Mouse (Mus musculus) neural tube, embryonic 13.5 days (tissue): ENCODE measurements around the gene Slc7a8. TPM values are rescaled to one million over a fixed set of nuclear protein-coding genes. Genes with fewer than 3 reads are reported as not detected.
A peak's percentile ranks its signal among the peaks of the same experiment; 100 is the strongest.

Experiments used
- ATAC-seq: fragments of 200-750 bp; cut with Nextera tagmentation; 2 replicates; pipeline ENCODE4 v1.8.0; 2017; ENCODE audit warnings: low read depth, mild to moderate bottlenecking, moderate TSS enrichment, moderate library complexity
- H3K27ac ChIP-seq: fragments of 300-500 bp; sonication (generic); replicated peaks from 2 replicates; pipeline ENCODE4 v1.5.1; 2015; ENCODE audit warnings: moderate library complexity, mild to moderate bottlenecking, inconsistent platforms
- H3K27me3 ChIP-seq: fragments of 300-500 bp; sonication (generic); 2 replicates; pipeline ENCODE4 v1.6.1; 2015; ENCODE audit warnings: mild to moderate bottlenecking, inconsistent platforms
- H3K36me3 ChIP-seq: fragments of 300-500 bp; sonication (generic); 2 replicates; pipeline ENCODE4 v1.6.1; 2015; ENCODE audit warnings: mild to moderate bottlenecking, inconsistent platforms
- H3K4me1 ChIP-seq: fragments of 300-500 bp; sonication (generic); replicated peaks from 2 replicates; pipeline ENCODE4 v1.6.1; 2015; ENCODE audit warnings: inconsistent platforms
- H3K4me2 ChIP-seq: fragments of 300-500 bp; sonication (generic); 2 replicates; pipeline ENCODE4 v1.6.1; 2015; ENCODE audit warnings: inconsistent platforms, mild to moderate bottlenecking, moderate library complexity
- H3K4me3 ChIP-seq: fragments of 300-500 bp; sonication (generic); 2 replicates; pipeline ENCODE4 v1.5.1; 2015; ENCODE audit warnings: mild to moderate bottlenecking, inconsistent platforms
- H3K9ac ChIP-seq: fragments of 300-500 bp; sonication (generic); 2 replicates; pipeline ENCODE4 v1.6.1; 2015; ENCODE audit warnings: moderate library complexity, mild to moderate bottlenecking, inconsistent platforms
- H3K9me3 ChIP-seq: fragments of 300-500 bp; sonication (generic); 2 replicates; pipeline ENCODE4 v1.6.1; 2016; ENCODE audit warnings: inconsistent platforms
- WGBS: fragments of 180-500 bp; shearing (Covaris S2); methylation state at CpG from one replicate; pipeline ENCODE4 v1.1.7; 2015; 5-methylcytosine and 5-hydroxymethylcytosine counted together
- polyA plus RNA-seq: library from polyadenylated mRNA; unstranded; fragments of >200 nt; fragmentation: Nextera tagmentation; extraction: Ambion mirVana; gene quantifications from 2 replicates; pipeline ENCODE4 v1.2.1, GENCODE M21; 2015

The Slc7a8 gene
- polyA plus RNA-seq, 1 experiment from 2014 or later: 4.4 TPM

GRCm38 (mm10) chr14:54728823-54729653 lies 52.7 kb downstream of the Slc7a8 start:
- Histone ChIP-seq H3K36me3 (no peaks in the 10 kb centered on the region), H3K4me3 (no peak overlapping the region), H3K4me2 (no peak overlapping the region), H3K9me3 (no peaks in the 10 kb centered on the region), H3K27me3 (no peaks in the 10 kb centered on the region), H3K9ac (no peak overlapping the region), H3K4me1 (no peaks in the 10 kb centered on the region), H3K27ac (no peak overlapping the region)
- 79% methylated on average over 13 of the region's 13 CpGs for WGBS
- ATAC-seq: no peak

GRCm38 (mm10) chr14:54727565-54727964 lies 54.2 kb downstream of the Slc7a8 start:
- no peaks in the 10 kb centered on the region for H3K36me3 ChIP-seq
- 79% methylated on average over 5 of the region's 5 CpGs for WGBS

GRCm38 (mm10) chr14:54724049-54724448 lies 57.7 kb downstream of the Slc7a8 start:
- Histone ChIP-seq H3K4me2 (no peak overlapping the region), H3K9me3 (no peaks in the 10 kb centered on the region), H3K27me3 (no peaks in the 10 kb centered on the region), H3K9ac (no peak overlapping the region), H3K4me1 (no peaks in the 10 kb centered on the region), H3K4me3 (no peak overlapping the region), H3K36me3 (no peaks in the 10 kb centered on the region), H3K27ac (no peak overlapping the region)
- no peak for ATAC-seq
- WGBS: 85% methylated on average over 6 of the region's 6 CpGs

More at GRCm38 (mm10) chr14:54727565-54727964, 54.2 kb downstream of the Slc7a8 start:
- no peak overlapping the region for H3K27ac ChIP-seq
- no peaks in the 10 kb centered on the region for H3K9me3 ChIP-seq
- no peaks in the 10 kb centered on the region for H3K4me1 ChIP-seq
- no peak for ATAC-seq
- H3K4me2 ChIP-seq: no peak overlapping the region
- no peak overlapping the region for H3K9ac ChIP-seq
- no peaks in the 10 kb centered on the region for H3K27me3 ChIP-seq
- no peak overlapping the region for H3K4me3 ChIP-seq

- Histone ChIP-seq H3K4me1 (no peaks in the 10 kb centered on the region), H3K36me3 (no peaks in the 10 kb centered on the region), H3K4me3 (no peak overlapping the region), H3K9me3 (no peaks in the 10 kb centered on the region), H3K27me3 (no peaks in the 10 kb centered on the region), H3K27ac (no peak overlapping the region), H3K9ac (no peak overlapping the region), H3K4me2 (no peak overlapping the region)
- ATAC-seq: no peak
- WGBS: 82% methylated on average over 10 of the region's 10 CpGs
Observed at GRCm38 (mm10) chr14:54721711-54722110, 60.0 kb downstream of the Slc7a8 start.

- H3K4me1 ChIP-seq: no peaks in the 10 kb centered on the region
- ATAC-seq: no peak
- 96% methylated on average over 7 of the region's 7 CpGs for WGBS
- H3K27ac ChIP-seq: no peak overlapping the region
- no peak overlapping the region for H3K9ac ChIP-seq
- H3K9me3 ChIP-seq: no peaks in the 10 kb centered on the region
- no peaks in the 10 kb centered on the region for H3K27me3 ChIP-seq
- no peak overlapping the region for H3K4me3 ChIP-seq
- H3K36me3 ChIP-seq: no peaks in the 10 kb centered on the region
- H3K4me2 ChIP-seq: no peak overlapping the region
Observed at GRCm38 (mm10) chr14:54720654-54721350, 60.9 kb downstream of the Slc7a8 start.

GRCm38 (mm10) chr14:54720041-54720440 lies 61.7 kb downstream of the Slc7a8 start:
- no peak overlapping the region for H3K9ac ChIP-seq
- H3K9me3 ChIP-seq: no peaks in the 10 kb centered on the region
- peaks cover 4% of the 10 kb centered on the region for H3K4me1 ChIP-seq
- no peak overlapping the region for H3K4me2 ChIP-seq
- no peak overlapping the region for H3K27ac ChIP-seq
- no peak for ATAC-seq
- 89% methylated on average over 11 of the region's 11 CpGs for WGBS
- H3K4me3 ChIP-seq: no peak overlapping the region
- no peaks in the 10 kb centered on the region for H3K27me3 ChIP-seq
- H3K36me3 ChIP-seq: no peaks in the 10 kb centered on the region

DNA sequence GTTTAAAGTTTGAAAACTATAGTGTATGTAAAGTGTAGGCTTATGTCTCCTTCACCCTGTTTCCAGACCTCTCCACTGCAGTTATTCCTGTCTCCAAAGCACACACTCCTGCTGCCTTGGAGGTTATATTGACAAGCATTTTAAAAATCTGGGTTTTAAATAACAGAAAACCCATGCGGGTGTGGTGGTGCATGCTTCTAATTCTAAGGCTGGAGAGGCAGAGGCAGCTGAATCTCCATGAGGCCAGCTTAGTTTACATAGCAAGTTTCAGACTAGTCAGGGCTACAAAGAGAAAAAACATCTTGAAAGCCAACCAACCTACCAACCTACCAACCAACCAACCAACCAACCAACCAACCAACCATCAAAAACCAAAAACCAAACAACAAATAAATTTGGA lies 66.3 kb downstream of the Slc7a8 start:
- Histone ChIP-seq H3K27me3 (no peaks in the 10 kb centered on the region), H3K9ac (no peak overlapping the region), H3K4me1 (peaks cover 9% of the 10 kb centered on the region), H3K4me3 (no peak overlapping the region; the same call in 1 of the 2 replicates), H3K27ac (peak overlapping the region; percentile 64; the same call in 1 of the 2 replicates), H3K36me3 (no peaks in the 10 kb centered on the region), H3K9me3 (no peaks in the 10 kb centered on the region), H3K4me2 (peak overlapping the region; percentile 77)
- WGBS: 68% methylated on average over 1 of the region's 1 CpGs
- ATAC-seq: no peak

- peak; percentile 80 for ATAC-seq
- peak overlapping the region; percentile 64 for H3K27ac ChIP-seq
- no peaks in the 10 kb centered on the region for H3K36me3 ChIP-seq
- H3K4me1 ChIP-seq: peaks cover 9% of the 10 kb centered on the region
- peak overlapping the region; percentile 70 for H3K9ac ChIP-seq
- H3K4me2 ChIP-seq: peak overlapping the region; percentile 77
- H3K27me3 ChIP-seq: no peaks in the 10 kb centered on the region
- H3K4me3 ChIP-seq: peak overlapping the region; percentile 41
- no peaks in the 10 kb centered on the region for H3K9me3 ChIP-seq
- 2% methylated on average over 15 of the region's 15 CpGs for WGBS
Observed at GRCm38 (mm10) chr14:54714617-54715081, 67.1 kb downstream of the Slc7a8 start.

DNA sequence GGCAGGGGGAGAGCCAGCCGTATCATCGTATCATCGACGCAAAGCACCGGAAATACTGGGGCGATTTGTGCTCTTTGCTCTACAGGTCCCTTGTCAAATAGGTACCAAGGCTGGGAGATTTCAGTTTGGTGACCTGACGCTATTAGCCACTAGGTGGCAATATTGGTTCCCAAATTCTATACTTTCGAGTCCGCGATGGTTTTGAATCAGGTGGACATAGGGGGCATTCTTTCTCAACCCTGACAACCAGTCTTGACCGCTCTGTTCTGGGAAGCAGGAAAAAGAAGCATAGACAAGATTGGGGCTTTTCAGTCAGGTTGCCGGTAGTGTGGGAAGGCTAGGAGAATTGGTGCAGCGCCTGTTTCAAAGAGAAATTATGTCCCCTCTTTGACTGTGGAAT lies 67.6 kb downstream of the Slc7a8 start:
- Histone ChIP-seq H3K4me1 (peaks cover 9% of the 10 kb centered on the region), H3K9me3 (no peaks in the 10 kb centered on the region), H3K36me3 (no peaks in the 10 kb centered on the region), H3K27me3 (no peaks in the 10 kb centered on the region), H3K9ac (peak overlapping the region; percentile 70), H3K27ac (peak overlapping the region; percentile 64), H3K4me3 (peak overlapping the region; percentile 41), H3K4me2 (peak overlapping the region; percentile 77)
- 2% methylated on average over 13 of the region's 13 CpGs for WGBS
- peak; percentile 76 for ATAC-seq

DNA sequence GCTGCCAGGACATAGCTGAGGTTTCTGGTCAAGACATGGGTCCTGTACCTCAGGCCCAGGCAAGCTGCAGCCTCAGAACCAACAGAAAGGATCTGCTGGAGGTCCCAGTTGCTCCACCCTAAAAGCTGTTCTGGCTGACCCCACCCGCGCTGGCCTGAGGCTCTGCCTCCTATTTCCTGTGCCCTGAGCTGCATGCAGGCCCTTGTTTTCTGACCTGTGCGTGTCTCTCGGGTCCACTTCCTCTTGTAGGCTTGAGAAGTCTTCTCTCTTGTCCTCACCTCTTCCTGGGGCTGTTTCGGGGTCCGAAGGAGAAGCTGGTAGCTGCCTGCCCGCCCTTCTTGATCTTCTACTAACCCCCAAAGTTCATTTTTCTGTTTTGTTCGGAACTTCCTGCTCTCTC lies 68.9 kb downstream of the Slc7a8 start:
- no peak for ATAC-seq
- Histone ChIP-seq H3K9ac (no peak overlapping the region), H3K9me3 (no peaks in the 10 kb centered on the region), H3K27ac (no peak overlapping the region), H3K4me2 (no peak overlapping the region), H3K36me3 (no peaks in the 10 kb centered on the region), H3K4me3 (no peak overlapping the region), H3K27me3 (no peaks in the 10 kb centered on the region), H3K4me1 (peaks cover 9% of the 10 kb centered on the region)
- 80% methylated on average over 8 of the region's 8 CpGs for WGBS

DNA sequence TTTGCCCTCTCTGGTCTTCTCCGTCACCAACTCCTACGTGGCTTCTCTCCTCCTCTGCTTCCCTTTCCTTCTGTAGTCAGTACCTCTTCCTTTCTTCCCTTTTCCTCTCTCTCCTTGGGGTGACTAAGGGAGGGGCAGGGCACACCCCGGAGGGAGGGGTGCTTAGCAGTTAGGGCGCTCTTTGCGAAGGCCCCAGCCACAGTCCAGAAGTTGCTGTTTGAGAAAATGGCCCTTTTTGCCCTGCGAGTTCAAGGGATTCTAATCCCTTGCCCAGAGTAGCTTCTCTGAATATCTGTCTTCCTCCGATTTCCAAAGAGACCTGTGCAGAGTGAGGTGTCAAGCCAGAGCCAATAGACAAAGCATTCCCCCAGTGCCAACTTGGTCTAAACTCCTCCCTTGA lies 69.7 kb downstream of the Slc7a8 start, which contains the start of gene Cebpe:
Cebpe (minus strand) TSS at position 101 of the 400 bp plus-strand sequence.
- H3K9ac ChIP-seq: no peak within 1 kb of the TSS
- WGBS: 86% methylated on average over 7 of the region's 7 CpGs

GRCm38 (mm10) chr14:54709054-54709453 lies 72.7 kb downstream of the Slc7a8 start:
- Histone ChIP-seq H3K9me3 (no peaks in the 10 kb centered on the region), H3K27me3 (no peaks in the 10 kb centered on the region), H3K4me1 (no peaks in the 10 kb centered on the region), H3K36me3 (no peaks in the 10 kb centered on the region), H3K4me2 (no peak overlapping the region), H3K27ac (no peak overlapping the region), H3K9ac (no peak overlapping the region), H3K4me3 (no peak overlapping the region)
- WGBS: 85% methylated on average over 9 of the region's 9 CpGs
- ATAC-seq: no peak

More for the DNA sequence above, 69.7 kb downstream of the Slc7a8 start, which contains the start of gene Cebpe:
- Histone ChIP-seq H3K4me1 (peaks cover 9% of the 10 kb centered on the region), H3K4me2 (no peak within 1 kb of the TSS), H3K36me3 (no peaks in the 10 kb centered on the region), H3K27me3 (no peaks in the 10 kb centered on the region), H3K4me3 (no peak within 1 kb of the TSS), H3K27ac (no peak within 1 kb of the TSS), H3K9me3 (no peaks in the 10 kb centered on the region)
- no peak for ATAC-seq
